In genomic region chr12:64474590-64474989, GRCm38 (mm10) we compare ENCODE assay signal across 33 mouse cellular contexts. TPM values are rescaled to one million over a fixed set of nuclear protein-coding genes. Genes with fewer than 3 reads are reported as not detected.
"Had no signal": no experiment of that assay in that cellular context is flagged by ENCODE, and none has a peak within 500 bp of the region (broad histone marks: within the 10 kb centered on the region; RNA-seq: fewer than 3 reads in every experiment).

TSS of gene Fscb (minus strand) at chr12:64474690.

- H3K27ac ChIP-seq: embryonic facial prominence, embryonic 10.5 days; embryonic facial prominence, embryonic 12.5 days; embryonic facial prominence, embryonic 13.5 days; embryonic facial prominence, embryonic 15.5 days; forebrain, embryonic 10.5 days; forebrain, embryonic 12.5 days; forebrain, embryonic 13.5 days; forebrain, embryonic 15.5 days; gastrocnemius, adult 2 months; heart, adult 2 months had no signal

- H3K4me1 ChIP-seq: embryonic facial prominence, embryonic 10.5 days; embryonic facial prominence, embryonic 12.5 days; embryonic facial prominence, embryonic 13.5 days; embryonic facial prominence, embryonic 15.5 days; forebrain, embryonic 10.5 days; forebrain, embryonic 12.5 days; forebrain, embryonic 13.5 days; forebrain, embryonic 15.5 days had no signal

- H3K36me3 ChIP-seq: embryonic facial prominence, embryonic 10.5 days; embryonic facial prominence, embryonic 12.5 days; embryonic facial prominence, embryonic 13.5 days; embryonic facial prominence, embryonic 15.5 days; forebrain, embryonic 10.5 days; forebrain, embryonic 12.5 days; forebrain, embryonic 15.5 days had no signal

- H3K4me3 ChIP-seq: embryonic facial prominence, embryonic 10.5 days; embryonic facial prominence, embryonic 12.5 days; embryonic facial prominence, embryonic 13.5 days; embryonic facial prominence, embryonic 15.5 days; erythroblast, embryonic 14.5 days; forebrain, embryonic 10.5 days; forebrain, embryonic 12.5 days; forebrain, embryonic 13.5 days; forebrain, embryonic 15.5 days; gastrocnemius, adult 2 months; heart, adult 2 months had no signal

- DNase-seq: cerebellum, adult 8-10 months; cerebellum, adult 9-10 months; cerebellum, adult 9-11 months; cerebellum, postnatal 10 days; cerebellum, postnatal 14 days; cerebellum, postnatal 25 days; cerebellum, postnatal 36 days; embryo, embryonic 11 days; forebrain, postnatal 0 days; gastrocnemius, adult 2 months; gastrocnemius, postnatal 10 days; gastrocnemius, postnatal 14 days; gastrocnemius, postnatal 25 days; gastrocnemius, postnatal 36 days; heart, adult 11 months; heart, adult 18-20 months; heart, adult 2 months had no signal

- H3K27me3 ChIP-seq: embryonic facial prominence, embryonic 12.5 days; embryonic facial prominence, embryonic 13.5 days; embryonic facial prominence, embryonic 15.5 days; forebrain, embryonic 12.5 days; forebrain, embryonic 13.5 days; forebrain, embryonic 15.5 days had no signal

RNA-seq across cellular contexts. Expression of gene Fscb, which starts in this region (rescaled TPM):
- polyA plus RNA-seq: cortical plate, adult 2 months; embryonic facial prominence, embryonic 10.5 days; embryonic facial prominence, embryonic 11.5 days; embryonic facial prominence, embryonic 12.5 days; embryonic facial prominence, embryonic 13.5 days; embryonic facial prominence, embryonic 14.5 days; embryonic facial prominence, embryonic 15.5 days; erythroblast, embryonic 14.5 days; forebrain, embryonic 10.5 days; forebrain, embryonic 11.5 days; forebrain, embryonic 12.5 days; forebrain, embryonic 13.5 days; forebrain, embryonic 14.5 days; forebrain, embryonic 15.5 days; forebrain, embryonic 16.5 days; forebrain, postnatal 0 days; frontal cortex, adult 2 months; heart, adult 2 months had no signal
